Mouse (Mus musculus) heart, embryonic 11.5 days (tissue): ENCODE data around the gene Tcaim. TPM values are rescaled to one million over a fixed set of nuclear protein-coding genes. Genes with fewer than 3 reads are reported as not detected.

Experiments
- ATAC-seq: fragments of 200-750 bp; cut with Nextera tagmentation; replicated peaks from 2 replicates; pipeline ENCODE4 v1.8.0; 2017; ENCODE audit warnings: moderate library complexity; ENCODE audit not compliant: insufficient number of reproducible peaks, low FRiP score, low TSS enrichment
- H3K27ac ChIP-seq: fragments of 300-500 bp; sonication (generic); 2 replicates; pipeline ENCODE4 v1.5.1; 2014; ENCODE audit warnings: mild to moderate bottlenecking, low read depth, low read length
- H3K27me3 ChIP-seq: fragments of 300-500 bp; sonication (generic); 2 replicates; pipeline ENCODE4 v1.6.1; 2014; ENCODE audit warnings: mild to moderate bottlenecking, low read length, mixed read lengths; ENCODE audit not compliant: control insufficient read depth, insufficient read depth
- H3K36me3 ChIP-seq: fragments of 300-500 bp; sonication (generic); 2 replicates; pipeline ENCODE4 v1.6.1; 2014; ENCODE audit warnings: mild to moderate bottlenecking, low read length, moderate library complexity, mixed read lengths; ENCODE audit not compliant: control insufficient read depth, insufficient read depth
- H3K4me1 ChIP-seq: fragments of 300-500 bp; sonication (generic); 2 replicates; pipeline ENCODE4 v1.6.1; 2014; ENCODE audit warnings: low read length; ENCODE audit not compliant: control insufficient read depth, insufficient read depth
- H3K4me2 ChIP-seq: fragments of 300-500 bp; sonication (generic); 2 replicates; pipeline ENCODE4 v1.6.1; 2014; ENCODE audit warnings: mild to moderate bottlenecking, moderate library complexity
- H3K4me3 ChIP-seq: fragments of 300-500 bp; sonication (generic); 2 replicates; pipeline ENCODE4 v1.5.1; 2014; ENCODE audit warnings: low read depth, low read length
- H3K9ac ChIP-seq: fragments of 300-500 bp; sonication (generic); 2 replicates; pipeline ENCODE4 v1.6.1; 2014; ENCODE audit warnings: mild to moderate bottlenecking, low read depth, low read length, moderate library complexity
- H3K9me3 ChIP-seq: fragments of 300-500 bp; sonication (generic); replicated peaks from 2 replicates; pipeline ENCODE4 v1.6.1; 2016; ENCODE audit warnings: low read length; ENCODE audit not compliant: control insufficient read depth
- WGBS: fragments of 180-500 bp; shearing (Covaris S2); extraction: QIAGEN DNeasy Blood & Tissue Kit; methylation state at CpG from one replicate; pipeline ENCODE4 v1.1.7; 2014; ENCODE audit not compliant: insufficient replicate concordance; 5-methylcytosine and 5-hydroxymethylcytosine counted together
- polyA plus RNA-seq: library from polyadenylated mRNA; unstranded; fragments of >200 nt; fragmentation: Nextera tagmentation; extraction: Ambion mirVana; gene quantifications from 2 replicates; pipeline ENCODE4 v1.2.1, GENCODE M21; 2014

The Tcaim gene
- polyA plus RNA-seq, 1 experiment from 2014 or later = 4.4 TPM

- no peak overlapping the region for H3K9ac ChIP-seq
- no peak for ATAC-seq
- no peaks in the 10 kb centered on the region for H3K9me3 ChIP-seq
- H3K27ac ChIP-seq = no peak overlapping the region
- H3K36me3 ChIP-seq = no peaks in the 10 kb centered on the region; the same call in 1 of the 2 replicates
- 82% methylated on average over 2 of the region's 2 CpGs for WGBS
- no peaks in the 10 kb centered on the region for H3K4me1 ChIP-seq
- no peaks in the 10 kb centered on the region for H3K27me3 ChIP-seq
- no peak overlapping the region for H3K4me3 ChIP-seq
- no peak overlapping the region for H3K4me2 ChIP-seq
These were observed 9.4 kb downstream of the Tcaim start for GRCm38 (mm10) chr9:122814775-122815174.

- Histone ChIP-seq H3K9ac (no peak overlapping the region), H3K27me3 (no peaks in the 10 kb centered on the region), H3K4me2 (no peak overlapping the region), H3K9me3 (no peaks in the 10 kb centered on the region), H3K4me3 (no peak overlapping the region), H3K4me1 (no peaks in the 10 kb centered on the region), H3K27ac (no peak overlapping the region), H3K36me3 (no peaks in the 10 kb centered on the region; the same call in 1 of the 2 replicates)
- WGBS = 64% methylated on average over 4 of the region's 4 CpGs
- no peak for ATAC-seq
These were observed 10.0 kb downstream of the Tcaim start for GRCm38 (mm10) chr9:122815239-122815851.

GRCm38 (mm10) chr9:122823374-122824017 lies 18.2 kb downstream of the Tcaim start:
- H3K36me3 ChIP-seq = peaks cover 12% of the 10 kb centered on the region
- no peak for ATAC-seq

GRCm38 (mm10) chr9:122826743-122827142 lies 21.4 kb downstream of the Tcaim start:
- 91% methylated on average over 4 of the region's 4 CpGs for WGBS

More at GRCm38 (mm10) chr9:122823374-122824017, 18.2 kb downstream of the Tcaim start:
- H3K4me1 ChIP-seq = no peaks in the 10 kb centered on the region
- WGBS = 80% methylated on average over 5 of the region's 5 CpGs
- H3K27me3 ChIP-seq = no peaks in the 10 kb centered on the region
- H3K27ac ChIP-seq = no peak overlapping the region
- H3K9ac ChIP-seq = no peak overlapping the region
- no peaks in the 10 kb centered on the region for H3K9me3 ChIP-seq
- H3K4me3 ChIP-seq = no peak overlapping the region
- no peak overlapping the region for H3K4me2 ChIP-seq

GRCm38 (mm10) chr9:122829826-122830380 lies 24.6 kb downstream of the Tcaim start:
- Histone ChIP-seq H3K27ac (no peak overlapping the region), H3K4me3 (no peak overlapping the region), H3K9ac (no peak overlapping the region), H3K36me3 (peaks cover 7% of the 10 kb centered on the region), H3K4me2 (no peak overlapping the region), H3K27me3 (no peaks in the 10 kb centered on the region), H3K4me1 (no peaks in the 10 kb centered on the region), H3K9me3 (no peaks in the 10 kb centered on the region)
- ATAC-seq = no peak
- WGBS = 66% methylated on average over 4 of the region's 4 CpGs

More at GRCm38 (mm10) chr9:122826743-122827142, 21.4 kb downstream of the Tcaim start:
- H3K9ac ChIP-seq = no peak overlapping the region
- H3K4me3 ChIP-seq = no peak overlapping the region
- peaks cover 12% of the 10 kb centered on the region for H3K36me3 ChIP-seq
- H3K4me2 ChIP-seq = no peak overlapping the region
- H3K4me1 ChIP-seq = no peaks in the 10 kb centered on the region
- H3K27ac ChIP-seq = no peak overlapping the region
- no peaks in the 10 kb centered on the region for H3K9me3 ChIP-seq
- no peaks in the 10 kb centered on the region for H3K27me3 ChIP-seq
- ATAC-seq = no peak

GRCm38 (mm10) chr9:122836126-122836525 lies 30.8 kb downstream of the Tcaim start:
- ATAC-seq = no peak
- Histone ChIP-seq H3K4me1 (no peaks in the 10 kb centered on the region), H3K27ac (no peak overlapping the region), H3K4me3 (no peak overlapping the region), H3K4me2 (no peak overlapping the region), H3K9me3 (no peaks in the 10 kb centered on the region), H3K36me3 (no peaks in the 10 kb centered on the region), H3K27me3 (no peaks in the 10 kb centered on the region), H3K9ac (no peak overlapping the region)
- WGBS = 76% methylated on average over 9 of the region's 9 CpGs

GRCm38 (mm10) chr9:122836790-122837189 lies 31.5 kb downstream of the Tcaim start:
- Histone ChIP-seq H3K9ac (no peak overlapping the region), H3K4me1 (no peaks in the 10 kb centered on the region), H3K9me3 (no peaks in the 10 kb centered on the region), H3K36me3 (no peaks in the 10 kb centered on the region), H3K27me3 (no peaks in the 10 kb centered on the region), H3K27ac (no peak overlapping the region), H3K4me3 (no peak overlapping the region), H3K4me2 (no peak overlapping the region)
- ATAC-seq = no peak
- 60% methylated on average over 6 of the region's 6 CpGs for WGBS

GRCm38 (mm10) chr9:122837216-122837615 lies 31.9 kb downstream of the Tcaim start:
- Histone ChIP-seq H3K4me3 (no peak overlapping the region), H3K9ac (no peak overlapping the region), H3K27ac (no peak overlapping the region), H3K4me2 (no peak overlapping the region), H3K9me3 (no peaks in the 10 kb centered on the region), H3K27me3 (no peaks in the 10 kb centered on the region), H3K36me3 (no peaks in the 10 kb centered on the region), H3K4me1 (no peaks in the 10 kb centered on the region)
- ATAC-seq = no peak
- 76% methylated on average over 4 of the region's 4 CpGs for WGBS
